Mouse (Mus musculus): ENCODE measurements at regions not wholly inside any gene's neighbourhood (a gene's known extent, or its start where the extent isn't known, plus 50 kb on each side); places are given as distances from the start of the nearest gene placed in this dataset.

- TF ChIP-seq CTCF (IDR thresholded peaks at IDR 0.05; ENCODE audit: low read depth) (no peak), EP300 (IDR thresholded peaks at IDR 0.05; ENCODE audit: low read depth) (no peak)
These were observed 125.1 kb downstream of the Tfcp2l1 start for GRCm38 (mm10) chr1:118752869-118753268.
